Mouse (Mus musculus): ENCODE measurements around the gene Ccdc106. TPM values are rescaled to one million over a fixed set of nuclear protein-coding genes. Genes with fewer than 3 reads are reported as not detected.

The Ccdc106 gene
- polyA plus RNA-seq, 1 experiment from 2014 or later = 37.8 TPM

DNA sequence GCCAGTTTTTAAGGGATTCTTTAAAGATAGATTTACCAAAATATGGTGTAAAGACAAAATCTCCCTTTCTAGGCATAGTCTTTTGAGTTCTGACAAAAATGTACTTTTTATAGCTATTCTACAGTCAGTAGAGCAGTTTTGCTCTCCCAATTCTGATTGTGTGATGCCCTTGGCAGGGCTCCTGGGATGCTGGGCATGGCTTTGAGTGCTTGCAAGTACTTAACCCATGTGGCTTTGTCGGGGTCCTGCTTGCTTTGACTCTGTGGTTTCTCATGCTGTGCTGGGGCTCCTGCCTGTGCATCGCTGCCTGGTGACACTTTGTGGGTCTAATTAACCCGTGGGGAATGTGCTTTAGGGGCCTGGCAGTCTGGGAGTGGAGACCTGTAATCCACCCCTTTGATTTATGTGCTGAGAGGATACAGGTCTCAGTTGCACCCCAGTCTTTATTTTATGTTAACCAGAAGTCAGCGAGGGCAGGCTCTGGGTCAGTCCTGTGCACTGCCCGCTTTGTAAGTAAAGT, 66.6 kb downstream of the Ccdc106 start:
- H3K27me3 ChIP-seq = no peaks in the 10 kb centered on the region
- no peaks in the 10 kb centered on the region for H3K9me3 ChIP-seq (replicated peaks)
- H3K4me2 ChIP-seq (replicated peaks) = no peak overlapping the region
- ATAC-seq (ENCODE audit: insufficient number of reproducible peaks, low FRiP score, low TSS enrichment, low read depth) = no peak
- peaks cover 55% of the 10 kb centered on the region for H3K36me3 ChIP-seq
- H3K4me1 ChIP-seq = 0 out of 2 replicates have a peak, but pooled peaks cover 7% of the 10 kb centered on the region
- no peak overlapping the region for H3K9ac ChIP-seq
- no peak overlapping the region for H3K4me3 ChIP-seq (replicated peaks)
- H3K27ac ChIP-seq (replicated peaks) = no peak overlapping the region
- 79% methylated on average over 5 of the region's 5 CpGs for WGBS

DNA sequence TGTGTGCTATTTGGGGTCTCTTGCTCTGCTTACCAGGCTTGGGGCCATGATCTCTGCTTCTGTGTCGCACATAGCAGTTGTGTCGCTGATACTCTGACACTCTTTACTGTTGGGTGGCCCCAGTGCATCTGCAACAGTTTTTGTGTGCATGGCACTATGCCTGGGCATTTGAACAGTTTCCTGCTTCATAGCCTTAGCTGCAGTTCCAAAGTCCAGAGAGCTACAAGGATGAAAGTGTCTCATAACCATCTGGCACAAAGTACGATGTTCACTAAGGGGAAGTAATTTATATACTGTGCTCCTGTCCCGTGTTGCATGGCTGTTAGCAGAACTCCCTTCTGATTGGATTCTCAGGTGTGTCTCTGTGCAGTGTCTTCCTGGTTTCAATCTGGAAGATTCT, 67.5 kb downstream of the Ccdc106 start:
- no peaks in the 10 kb centered on the region for H3K9me3 ChIP-seq (replicated peaks)
- no peaks in the 10 kb centered on the region for H3K4me1 ChIP-seq
- no peak for ATAC-seq (ENCODE audit: insufficient number of reproducible peaks, low FRiP score, low TSS enrichment, low read depth)
- no peak overlapping the region for H3K9ac ChIP-seq
- peaks cover 64% of the 10 kb centered on the region for H3K36me3 ChIP-seq
- no peak overlapping the region for H3K4me2 ChIP-seq (replicated peaks)
- H3K4me3 ChIP-seq (replicated peaks) = no peak overlapping the region
- H3K27ac ChIP-seq (replicated peaks) = no peak overlapping the region
- WGBS = 80% methylated on average over 4 of the region's 4 CpGs
- H3K27me3 ChIP-seq = no peaks in the 10 kb centered on the region

DNA sequence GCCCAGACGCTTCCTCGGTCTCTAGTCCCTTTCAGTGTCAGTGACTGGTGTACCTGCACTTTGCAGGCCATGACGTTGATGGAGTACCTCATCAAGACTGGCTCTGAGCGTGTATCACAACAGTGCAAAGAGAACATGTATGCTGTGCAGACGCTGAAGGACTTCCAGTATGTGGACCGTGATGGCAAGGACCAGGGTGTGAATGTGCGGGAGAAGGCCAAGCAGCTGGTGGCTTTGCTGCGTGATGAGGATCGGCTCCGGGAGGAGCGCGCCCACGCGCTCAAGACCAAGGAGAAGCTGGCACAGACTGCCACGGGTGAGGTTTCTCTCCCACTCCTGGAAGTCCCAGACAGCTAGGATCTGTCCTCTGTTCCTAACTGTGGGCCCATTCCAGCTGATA, 69.5 kb downstream of the Ccdc106 start:
- Histone ChIP-seq H3K27me3 (no peaks in the 10 kb centered on the region), H3K4me3 (replicated peaks) (no peak overlapping the region), H3K27ac (replicated peaks) (no peak overlapping the region), H3K36me3 (peaks cover 83% of the 10 kb centered on the region), H3K4me2 (replicated peaks) (no peak overlapping the region), H3K4me1 (no peaks in the 10 kb centered on the region), H3K9ac (no peak overlapping the region), H3K9me3 (replicated peaks) (no peaks in the 10 kb centered on the region)
- no peak for ATAC-seq (ENCODE audit: insufficient number of reproducible peaks, low FRiP score, low TSS enrichment, low read depth)
- 95% methylated on average over 15 of the region's 15 CpGs for WGBS

DNA sequence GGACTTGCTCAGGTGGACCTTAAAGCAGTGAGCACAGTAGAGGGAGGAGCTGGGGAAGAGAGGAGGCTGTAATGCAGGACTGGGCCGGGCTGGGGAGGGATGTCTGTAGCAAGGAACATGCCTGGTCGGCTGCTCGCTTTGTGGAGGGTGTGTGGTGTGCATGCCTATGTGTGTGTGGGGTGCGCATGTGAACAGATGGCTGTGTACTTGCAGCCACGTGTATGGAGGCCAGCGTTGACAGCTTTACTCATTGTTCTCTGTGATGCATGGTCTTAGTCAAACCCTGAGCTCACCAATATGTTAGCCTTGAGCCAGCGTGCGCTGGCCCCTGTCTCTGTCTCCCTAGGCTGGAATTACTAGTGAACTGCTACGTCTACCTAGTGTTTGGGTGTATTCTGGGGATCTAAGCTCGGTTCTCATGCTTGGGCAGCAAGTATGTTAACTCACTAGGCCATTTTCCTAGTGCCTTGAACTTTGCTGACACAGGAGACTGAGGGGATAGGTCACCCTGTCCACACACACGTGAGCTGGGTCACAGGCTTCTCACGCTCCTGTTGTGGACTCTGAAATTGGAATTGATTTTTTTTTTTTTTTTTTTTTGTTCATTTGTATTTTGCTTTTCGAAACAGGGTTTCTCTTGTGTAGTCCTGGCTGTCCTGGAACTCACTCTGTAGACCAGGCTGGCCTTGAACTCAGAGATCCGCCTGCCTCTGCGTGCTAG, 70.8 kb downstream of the Ccdc106 start:
- no peaks in the 10 kb centered on the region for H3K4me1 ChIP-seq
- WGBS = 88% methylated on average over 15 of the region's 15 CpGs
- no peaks in the 10 kb centered on the region for H3K9me3 ChIP-seq (replicated peaks)
- no peak overlapping the region for H3K27ac ChIP-seq (replicated peaks)
- no peaks in the 10 kb centered on the region for H3K27me3 ChIP-seq
- ATAC-seq (ENCODE audit: insufficient number of reproducible peaks, low FRiP score, low TSS enrichment, low read depth) = no peak
- no peak overlapping the region for H3K4me3 ChIP-seq (replicated peaks)
- H3K9ac ChIP-seq = no peak overlapping the region
- no peak overlapping the region for H3K4me2 ChIP-seq (replicated peaks)
- peaks cover 88% of the 10 kb centered on the region for H3K36me3 ChIP-seq

DNA sequence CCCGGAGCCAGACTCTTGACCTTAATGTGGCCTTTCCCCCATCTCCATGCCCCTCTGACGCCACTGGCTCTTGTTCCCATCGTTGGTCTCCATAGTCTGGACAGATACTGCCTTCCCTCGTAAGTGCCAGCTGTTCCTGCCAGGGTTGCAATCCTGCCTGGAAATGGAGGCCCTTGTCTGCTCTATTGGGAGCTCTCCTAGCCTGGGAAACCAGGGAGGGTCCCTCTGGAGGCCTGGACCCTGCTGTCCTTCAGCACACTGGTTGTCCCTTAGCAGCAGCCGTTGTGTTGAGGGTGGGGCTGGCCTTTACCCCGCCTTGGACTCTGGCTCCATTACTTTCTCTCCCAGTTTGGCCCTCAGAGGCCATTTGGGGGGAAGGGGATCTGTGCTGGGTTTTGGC, 72.0 kb downstream of the Ccdc106 start:
- Histone ChIP-seq H3K9me3 (replicated peaks) (no peaks in the 10 kb centered on the region), H3K27ac (replicated peaks) (no peak overlapping the region), H3K36me3 (peaks cover 89% of the 10 kb centered on the region), H3K27me3 (no peaks in the 10 kb centered on the region), H3K4me2 (replicated peaks) (no peak overlapping the region), H3K9ac (no peak overlapping the region), H3K4me3 (replicated peaks) (no peak overlapping the region), H3K4me1 (no peaks in the 10 kb centered on the region)
- no peak for ATAC-seq (ENCODE audit: insufficient number of reproducible peaks, low FRiP score, low TSS enrichment, low read depth)
- 92% methylated on average over 6 of the region's 6 CpGs for WGBS

DNA sequence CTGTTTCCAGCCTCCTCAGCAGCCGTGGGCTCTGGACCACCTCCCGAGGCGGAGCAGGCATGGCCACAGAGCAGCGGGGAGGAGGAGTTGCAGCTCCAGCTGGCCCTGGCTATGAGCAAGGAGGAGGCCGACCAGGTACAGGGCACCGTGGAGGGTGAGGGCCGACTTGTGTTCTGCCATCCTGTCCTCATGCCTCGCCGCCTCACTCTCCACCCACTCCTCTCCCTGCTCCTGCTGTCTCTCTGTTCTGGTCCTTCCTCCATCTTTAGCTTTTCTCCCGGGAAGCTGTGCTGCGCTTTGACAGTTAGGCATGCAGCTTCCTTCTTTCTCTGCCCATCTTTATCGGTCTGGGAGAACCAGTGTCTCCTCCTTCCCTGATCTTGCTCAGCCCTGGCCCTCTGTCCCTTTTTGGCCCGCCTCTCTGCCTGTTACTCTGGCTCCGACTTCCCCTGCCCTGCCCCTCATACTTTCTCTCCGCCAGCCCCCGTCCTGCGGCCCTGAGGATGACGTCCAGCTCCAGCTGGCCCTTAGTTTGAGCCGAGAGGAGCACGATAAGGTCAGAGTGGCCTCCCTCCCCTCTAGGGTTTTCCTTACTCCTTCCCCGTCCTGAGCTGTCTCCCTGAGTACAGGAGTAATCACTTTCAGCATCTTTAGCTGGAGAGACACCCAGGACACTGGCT, 72.6 kb downstream of the Ccdc106 start:
- peaks cover 89% of the 10 kb centered on the region for H3K36me3 ChIP-seq

DNA sequence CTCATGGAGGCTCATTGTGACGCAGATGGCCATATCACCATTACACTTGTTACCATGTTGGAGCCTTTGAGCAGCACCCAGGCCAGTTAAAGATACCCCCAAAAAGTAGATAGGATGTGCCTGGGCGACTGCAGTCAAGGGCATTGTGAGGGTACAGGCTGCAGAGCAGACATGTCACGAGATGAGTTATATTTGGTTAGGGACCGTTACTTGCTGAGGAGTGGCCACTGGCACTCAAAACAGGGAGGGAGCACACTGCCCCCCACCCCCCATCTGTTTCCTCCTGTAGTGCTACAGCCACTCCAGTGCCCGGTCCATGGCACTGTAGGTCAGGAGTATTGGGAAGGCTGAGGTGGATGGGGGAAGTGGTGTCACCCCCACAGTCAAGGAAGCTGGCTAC, 78.4 kb downstream of the Ccdc106 start:
- no peaks in the 10 kb centered on the region for H3K9me3 ChIP-seq (replicated peaks)
- no peak for ATAC-seq (ENCODE audit: insufficient number of reproducible peaks, low FRiP score, low TSS enrichment, low read depth)
- 85% methylated on average over 5 of the region's 5 CpGs for WGBS
- H3K27ac ChIP-seq (replicated peaks) = no peak overlapping the region
- H3K4me2 ChIP-seq (replicated peaks) = no peak overlapping the region
- H3K4me3 ChIP-seq (replicated peaks) = no peak overlapping the region
- no peaks in the 10 kb centered on the region for H3K4me1 ChIP-seq
- H3K27me3 ChIP-seq = no peaks in the 10 kb centered on the region
- no peak overlapping the region for H3K9ac ChIP-seq
- peaks cover 54% of the 10 kb centered on the region for H3K36me3 ChIP-seq

More for the DNA sequence above, 72.6 kb downstream of the Ccdc106 start:
- Histone ChIP-seq H3K4me2 (replicated peaks) (no peak overlapping the region), H3K27me3 (no peaks in the 10 kb centered on the region), H3K4me1 (no peaks in the 10 kb centered on the region), H3K27ac (replicated peaks) (no peak overlapping the region), H3K9me3 (replicated peaks) (no peaks in the 10 kb centered on the region), H3K9ac (no peak overlapping the region), H3K4me3 (replicated peaks) (no peak overlapping the region)
- no peak for ATAC-seq (ENCODE audit: insufficient number of reproducible peaks, low FRiP score, low TSS enrichment, low read depth)
- WGBS = 84% methylated on average over 21 of the region's 21 CpGs

DNA sequence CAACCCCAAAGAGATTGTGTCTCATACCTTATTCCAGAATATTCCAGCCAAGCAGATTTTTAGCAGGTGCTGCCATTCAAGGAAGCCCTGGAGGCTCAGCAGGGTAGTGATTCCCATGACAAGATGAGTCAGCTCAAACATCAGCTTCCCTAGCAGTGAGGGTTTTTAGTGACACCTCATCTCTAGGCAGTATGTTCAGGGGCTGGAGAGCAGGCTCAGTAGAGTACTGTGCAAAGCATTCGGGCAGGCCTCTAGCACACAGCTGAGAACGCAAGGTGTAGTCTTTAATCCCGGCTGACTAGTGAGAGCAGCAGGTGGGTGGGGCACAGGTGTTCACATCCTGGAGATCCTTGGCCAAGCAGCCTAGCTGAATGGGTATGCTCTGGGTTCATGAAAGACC, 79.4 kb downstream of the Ccdc106 start:
- no peaks in the 10 kb centered on the region for H3K4me1 ChIP-seq
- no peak overlapping the region for H3K9ac ChIP-seq
- ATAC-seq (ENCODE audit: insufficient number of reproducible peaks, low FRiP score, low TSS enrichment, low read depth) = no peak
- no peaks in the 10 kb centered on the region for H3K9me3 ChIP-seq (replicated peaks)
- WGBS = 72% methylated on average over 3 of the region's 3 CpGs
- H3K27ac ChIP-seq (replicated peaks) = no peak overlapping the region
- no peak overlapping the region for H3K4me3 ChIP-seq (replicated peaks)
- no peaks in the 10 kb centered on the region for H3K27me3 ChIP-seq
- H3K36me3 ChIP-seq = peaks cover 43% of the 10 kb centered on the region
- no peak overlapping the region for H3K4me2 ChIP-seq (replicated peaks)

DNA sequence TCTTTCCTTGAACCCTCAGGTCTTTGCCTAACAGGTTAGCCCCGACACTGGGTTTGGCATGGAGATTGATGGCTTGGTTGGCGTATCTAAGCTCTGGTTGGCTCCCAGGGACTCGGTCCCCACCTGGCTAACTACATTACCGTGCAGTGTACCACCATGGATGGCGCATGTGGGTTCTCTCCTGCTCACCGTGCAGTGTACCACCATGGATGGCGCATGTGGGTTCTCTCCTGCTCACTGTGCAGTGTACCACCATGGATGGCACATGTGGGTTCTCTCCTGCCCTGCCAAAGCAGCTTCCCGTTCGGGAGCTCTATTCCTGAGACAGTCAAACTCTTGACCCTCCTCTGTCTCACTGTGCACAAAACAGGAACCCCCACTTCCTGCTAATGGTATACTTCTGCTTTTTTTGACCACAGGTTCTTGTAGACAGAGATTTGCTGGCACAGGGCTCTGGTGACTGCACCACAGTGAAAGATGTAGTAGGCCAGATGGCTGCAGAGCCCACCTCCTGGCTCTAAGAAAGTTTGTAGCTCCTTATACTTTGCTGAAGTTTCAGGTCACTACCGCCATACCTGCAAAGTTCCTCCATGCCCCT, 80.8 kb downstream of the Ccdc106 start:
- WGBS = 87% methylated on average over 10 of the region's 10 CpGs
- ATAC-seq (ENCODE audit: insufficient number of reproducible peaks, low FRiP score, low TSS enrichment, low read depth) = no peak

DNA sequence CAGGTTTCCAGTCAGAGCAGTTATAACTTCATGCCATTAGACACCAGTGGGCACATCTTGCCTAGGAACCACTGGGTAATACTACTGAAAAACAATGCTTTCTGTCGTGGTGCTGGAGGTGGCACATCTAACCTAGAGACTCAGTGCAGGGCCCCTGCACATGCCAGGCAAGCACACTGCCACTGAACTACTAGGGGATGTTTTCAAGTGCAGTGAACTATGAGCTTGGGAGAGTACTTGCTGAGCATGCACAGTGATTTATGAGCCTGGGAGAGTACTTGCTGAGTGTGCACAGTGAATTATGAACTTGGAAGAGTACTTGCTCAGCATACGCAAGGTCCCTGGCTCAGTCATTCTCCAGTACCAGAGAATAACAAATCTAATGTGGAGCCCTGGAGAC, 82.2 kb downstream of the Ccdc106 start:
- 87% methylated on average over 2 of the region's 2 CpGs for WGBS
- H3K4me1 ChIP-seq = no peaks in the 10 kb centered on the region
- ATAC-seq (ENCODE audit: insufficient number of reproducible peaks, low FRiP score, low TSS enrichment, low read depth) = no peak
- H3K27ac ChIP-seq (replicated peaks) = no peak overlapping the region
- no peak overlapping the region for H3K4me2 ChIP-seq (replicated peaks)
- no peaks in the 10 kb centered on the region for H3K27me3 ChIP-seq
- no peak overlapping the region for H3K9ac ChIP-seq
- no peaks in the 10 kb centered on the region for H3K9me3 ChIP-seq (replicated peaks)
- no peak overlapping the region for H3K4me3 ChIP-seq (replicated peaks)
- peaks cover 17% of the 10 kb centered on the region for H3K36me3 ChIP-seq

More for the DNA sequence above, 80.8 kb downstream of the Ccdc106 start:
- peaks cover 30% of the 10 kb centered on the region for H3K36me3 ChIP-seq
- H3K4me1 ChIP-seq = no peaks in the 10 kb centered on the region
- no peak overlapping the region for H3K27ac ChIP-seq (replicated peaks)
- H3K27me3 ChIP-seq = no peaks in the 10 kb centered on the region
- H3K9ac ChIP-seq = no peak overlapping the region
- no peak overlapping the region for H3K4me3 ChIP-seq (replicated peaks)
- no peaks in the 10 kb centered on the region for H3K9me3 ChIP-seq (replicated peaks)
- H3K4me2 ChIP-seq (replicated peaks) = no peak overlapping the region

DNA sequence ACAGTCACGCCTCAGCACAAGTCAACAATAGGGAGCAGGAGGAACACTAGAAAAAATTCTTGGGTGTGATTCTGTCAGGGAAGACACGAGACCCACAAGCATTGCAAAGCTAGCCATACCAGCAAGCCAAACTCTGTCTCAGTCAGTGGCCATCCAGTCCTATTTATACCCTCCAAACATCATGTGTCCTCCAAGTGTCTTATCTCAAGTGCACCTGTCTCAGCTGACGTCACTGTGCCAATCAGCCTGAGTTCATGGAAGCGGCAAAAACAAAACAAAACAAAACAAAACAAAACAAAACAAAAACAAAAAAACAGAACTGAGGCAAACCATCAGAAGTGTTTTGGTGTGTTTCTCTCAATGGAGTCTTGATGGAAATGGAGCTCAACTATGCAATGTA, 87.9 kb downstream of the Ccdc106 start:
- no peaks in the 10 kb centered on the region for H3K9me3 ChIP-seq (replicated peaks)
- H3K27me3 ChIP-seq = no peaks in the 10 kb centered on the region
- no peaks in the 10 kb centered on the region for H3K36me3 ChIP-seq
- H3K4me3 ChIP-seq (replicated peaks) = no peak overlapping the region
- H3K27ac ChIP-seq (replicated peaks) = no peak overlapping the region
- 86% methylated on average over 4 of the region's 4 CpGs for WGBS
- ATAC-seq (ENCODE audit: insufficient number of reproducible peaks, low FRiP score, low TSS enrichment, low read depth) = no peak
- peaks cover 9% of the 10 kb centered on the region; the same call in 1 of the 2 replicates for H3K4me1 ChIP-seq
- H3K4me2 ChIP-seq (replicated peaks) = no peak overlapping the region
- no peak overlapping the region for H3K9ac ChIP-seq

Data from embryonic facial prominence, embryonic 15.5 days (tissue).